Mouse (Mus musculus) megakaryocyte progenitor cell, adult 5-6 weeks (primary cell): ENCODE measurements around the gene Zfp52. TPM values are rescaled to one million over a fixed set of nuclear protein-coding genes. Genes with fewer than 3 reads are reported as not detected.

Source experiments
- ATAC-seq: replicated peaks from 2 replicates; pipeline ENCODE4 v1.8.0; 2016; ENCODE audit warnings: mild to moderate bottlenecking, moderate TSS enrichment, inconsistent platforms; ENCODE audit not compliant: poor library complexity
- total RNA-seq, 2 experiments: library from RNA; stranded (forward) in 1 of 2; stranded (reverse) in 1 of 2; fragments of 157-497, 149-512 nt in 1 of 2; fragments of 200-1000 nt in 1 of 2; gene quantifications; 2 replicates each; pipeline versions ENCODE4 v1.2.3 to v1.2.4; 2015 to 2017

Zfp52 gene
- total RNA-seq (2015), result 32.2 and 33.6 TPM in 2 replicates
- total RNA-seq (2017), result 25.4 and 42.3 TPM in 2 replicates

- peak; percentile 63 for ATAC-seq
These were observed at the start of gene Zfp52 for GRCm38 (mm10) chr17:21535096-21536001. Zfp52 (plus strand) TSS chr17:21535539.

- peak; percentile 98 for ATAC-seq
These were observed 46.4 kb upstream of the Zfp52 start, which contains the start of gene Zfp53 for GRCm38 (mm10) chr17:21488760-21489499. Zfp53 (plus strand) TSS chr17:21488998.

GRCm38 (mm10) chr17:21489500-21490001 is 45.8 kb upstream of the Zfp52 start:
- peak; percentile 42 for ATAC-seq

- no peak for ATAC-seq
These were observed 34.0 kb upstream of the Zfp52 start for GRCm38 (mm10) chr17:21501365-21501764.

- peak; percentile 89 for ATAC-seq
These were observed 30.8 kb upstream of the Zfp52 start for GRCm38 (mm10) chr17:21504524-21504923.

GRCm38 (mm10) chr17:21506258-21506657 is 29.1 kb upstream of the Zfp52 start:
- no peak for ATAC-seq

GRCm38 (mm10) chr17:21509756-21510155 is 25.6 kb upstream of the Zfp52 start:
- no peak for ATAC-seq

- ATAC-seq, result peak; percentile 78
These were observed 19.8 kb upstream of the Zfp52 start for GRCm38 (mm10) chr17:21515403-21516105.

GRCm38 (mm10) chr17:21516201-21517129 is 18.9 kb upstream of the Zfp52 start:
- ATAC-seq, result peak; percentile 93

- ATAC-seq, result no peak
These were observed 18.1 kb upstream of the Zfp52 start for GRCm38 (mm10) chr17:21517130-21517671.

GRCm38 (mm10) chr17:21526270-21526669 is 9.1 kb upstream of the Zfp52 start:
- ATAC-seq, result no peak

- ATAC-seq, result no peak
These were observed 4.6 kb upstream of the Zfp52 start for GRCm38 (mm10) chr17:21530645-21531330.

GRCm38 (mm10) chr17:21531621-21532020 is 3.7 kb upstream of the Zfp52 start:
- ATAC-seq, result no peak

GRCm38 (mm10) chr17:21532101-21532951 is 3.0 kb upstream of the Zfp52 start:
- ATAC-seq, result peak; percentile 54

- ATAC-seq, result no peak
These were observed 1.4 kb upstream of the Zfp52 start for GRCm38 (mm10) chr17:21533961-21534360.

- peak; percentile 52 for ATAC-seq
These were observed 761 bp upstream of the Zfp52 start for GRCm38 (mm10) chr17:21534460-21535095.

- no peak for ATAC-seq
These were observed 757 bp downstream of the Zfp52 start for GRCm38 (mm10) chr17:21536096-21536495.
